Mouse (Mus musculus) mature B cell (primary cell): Measurements from ENCODE around the gene Cntnap5a.
"Not testable (repeated sequence)": the region's sequence is repeated elsewhere in the genome, so short reads cannot be mapped to it uniquely, and the experiment has no call there.

ENCODE experiments used
- in situ Hi-C: fragments of 300-500 bp; cut with MboI; formaldehyde crosslinking; loops from 2 replicates; pipeline ENCODE4 v1.14.3; 2019

Gene Cntnap5a

GRCm38 (mm10) chr1:116044083-116044482 is 359.5 kb downstream of the Cntnap5a start:
- in situ Hi-C loops = no loop called here

- in situ Hi-C loops = no loop called here
Measured at GRCm38 (mm10) chr1:116107010-116107723, 422.6 kb downstream of the Cntnap5a start.

DNA sequence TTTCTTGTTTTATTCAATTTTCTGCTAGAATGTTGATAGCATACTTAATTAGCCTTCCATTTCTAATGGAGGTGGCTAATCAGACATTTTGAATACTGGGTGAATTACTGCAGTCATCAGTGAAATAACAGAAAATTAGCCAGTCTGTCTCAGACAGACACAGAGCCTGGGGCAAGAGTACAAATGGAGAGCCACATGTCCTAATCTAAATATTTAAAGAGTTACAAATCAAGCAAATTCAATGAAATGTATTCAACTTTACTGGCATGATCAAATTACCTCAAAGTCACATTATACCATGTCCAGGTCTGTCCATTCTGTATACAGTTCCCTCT is 423.1 kb downstream of the Cntnap5a start:
- in situ Hi-C loops = no loop called here

DNA sequence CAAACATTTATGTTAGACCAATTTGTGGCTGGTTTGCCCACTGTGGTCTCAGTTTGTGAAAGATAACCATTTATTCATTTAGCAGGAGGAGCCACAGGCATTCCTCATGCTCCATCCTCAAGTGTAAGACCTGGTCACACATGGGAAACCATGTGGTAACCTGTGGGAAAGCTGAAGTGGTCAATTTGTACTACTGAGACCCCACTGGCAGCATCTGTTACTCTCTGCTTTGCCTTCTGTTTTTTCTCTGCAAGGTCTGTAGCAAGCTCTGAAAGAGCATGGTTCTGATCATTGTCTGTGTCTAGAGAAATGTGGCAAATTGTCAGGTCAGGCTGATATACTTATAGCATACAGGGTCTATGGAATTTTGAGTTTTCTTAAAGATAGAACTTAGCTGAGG is 423.8 kb downstream of the Cntnap5a start:
- in situ Hi-C loops = no loop called here

- in situ Hi-C loops = no loop called here
Measured at GRCm38 (mm10) chr1:116125767-116126166, 441.2 kb downstream of the Cntnap5a start.

DNA sequence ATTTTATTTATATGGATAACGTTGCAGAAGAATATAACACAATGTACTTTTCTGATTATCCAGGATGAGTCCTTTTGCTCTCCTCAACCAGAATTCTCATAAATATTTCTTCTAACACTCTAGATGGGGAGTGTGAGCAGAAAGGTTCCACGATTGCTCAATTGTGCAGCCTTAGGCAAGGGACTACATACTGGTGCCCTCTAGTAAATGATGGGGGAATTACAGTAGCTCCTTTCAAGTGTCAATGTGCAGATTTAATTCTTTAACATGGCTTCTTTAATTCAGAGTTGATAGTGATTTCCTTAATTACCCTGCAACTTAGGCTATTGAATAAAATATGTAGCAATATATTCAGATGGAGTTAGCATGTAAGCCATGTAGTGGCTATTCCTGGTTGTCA is 442.5 kb downstream of the Cntnap5a start:
- in situ Hi-C loops = no loop called here

DNA sequence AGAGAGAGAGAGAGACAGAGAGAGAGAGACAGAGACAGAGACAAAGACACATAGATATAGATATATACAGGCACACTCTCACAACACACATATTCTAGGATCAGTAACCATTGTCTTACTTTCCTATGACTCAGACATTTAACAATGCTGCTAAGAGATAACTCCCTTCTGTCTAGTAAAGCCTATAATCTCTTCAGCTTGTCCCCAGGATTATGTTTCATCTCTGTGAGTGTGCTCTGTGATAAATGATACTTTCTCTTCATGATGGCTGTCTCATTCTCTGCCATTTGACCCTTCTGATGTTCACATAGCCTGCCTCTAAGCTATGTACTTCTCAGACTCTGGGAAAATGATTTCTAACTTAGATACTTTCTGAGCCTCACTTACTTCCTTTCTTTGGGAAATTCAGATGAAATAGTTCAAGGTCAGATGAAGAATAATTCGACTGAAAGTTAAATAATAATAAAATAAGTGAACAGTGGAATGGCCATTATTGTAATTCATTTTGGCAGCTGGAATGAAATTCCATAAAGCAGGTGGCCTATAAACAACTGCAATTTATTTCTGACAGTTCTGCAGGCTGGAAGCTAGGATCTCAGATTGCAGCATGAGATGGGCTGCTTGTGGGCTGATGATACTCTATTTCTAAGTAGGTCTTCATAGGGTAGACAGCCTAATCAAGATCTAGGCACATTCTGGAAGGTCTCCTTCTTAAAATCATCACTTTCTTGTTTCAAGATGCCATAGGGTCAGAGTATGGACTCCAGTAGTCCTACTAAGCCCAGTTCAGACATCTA is 444.1 kb downstream of the Cntnap5a start:
- in situ Hi-C loops = no loop called here

GRCm38 (mm10) chr1:116132471-116132870 is 447.9 kb downstream of the Cntnap5a start:
- in situ Hi-C loops = no loop called here

- in situ Hi-C loops = no loop called here
Measured at GRCm38 (mm10) chr1:116149764-116150369, 465.3 kb downstream of the Cntnap5a start.

GRCm38 (mm10) chr1:116184471-116184870 is 499.9 kb downstream of the Cntnap5a start:
- in situ Hi-C loops = no loop called here

DNA sequence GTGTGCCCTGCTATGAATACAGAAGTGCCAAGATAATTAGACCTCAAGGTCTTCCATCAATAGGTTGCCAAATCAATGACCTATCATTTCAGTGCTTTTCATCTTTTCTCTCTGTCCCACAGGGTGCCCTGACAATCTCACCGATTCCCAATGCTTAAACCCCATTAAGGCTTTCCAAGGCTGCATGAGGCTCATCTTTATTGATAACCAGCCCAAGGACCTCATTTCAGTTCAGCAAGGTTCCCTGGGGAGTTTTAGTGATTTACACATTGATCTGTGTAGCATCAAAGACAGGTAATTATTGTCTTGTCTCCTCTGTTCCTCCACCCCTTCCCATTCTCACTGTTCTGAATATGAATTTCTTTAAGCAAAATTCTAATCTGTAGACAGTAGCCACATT is 503.6 kb downstream of the Cntnap5a start:
- in situ Hi-C loops = not testable (repeated sequence)

GRCm38 (mm10) chr1:116192299-116192698 is 507.7 kb downstream of the Cntnap5a start:
- in situ Hi-C loops = no loop called here

DNA sequence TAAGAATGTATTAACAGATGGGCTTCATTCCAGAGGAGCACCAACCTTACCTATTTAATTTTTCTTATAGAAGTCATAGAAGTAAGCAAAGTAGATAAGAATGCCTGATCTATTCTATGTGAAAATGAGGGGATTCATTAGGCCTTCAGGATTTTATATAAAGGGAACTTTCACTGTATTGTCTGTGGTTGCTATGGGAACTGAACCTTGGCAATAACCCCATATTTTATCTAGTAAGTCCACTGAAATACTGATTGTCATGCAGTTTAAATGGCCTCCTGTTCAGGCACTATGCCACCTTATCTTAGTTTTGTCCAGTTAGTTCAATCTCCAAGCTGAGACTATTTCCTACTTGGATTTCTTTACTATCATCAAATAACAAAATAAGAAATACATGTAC is 532.3 kb downstream of the Cntnap5a start:
- in situ Hi-C loops = no loop called here

DNA sequence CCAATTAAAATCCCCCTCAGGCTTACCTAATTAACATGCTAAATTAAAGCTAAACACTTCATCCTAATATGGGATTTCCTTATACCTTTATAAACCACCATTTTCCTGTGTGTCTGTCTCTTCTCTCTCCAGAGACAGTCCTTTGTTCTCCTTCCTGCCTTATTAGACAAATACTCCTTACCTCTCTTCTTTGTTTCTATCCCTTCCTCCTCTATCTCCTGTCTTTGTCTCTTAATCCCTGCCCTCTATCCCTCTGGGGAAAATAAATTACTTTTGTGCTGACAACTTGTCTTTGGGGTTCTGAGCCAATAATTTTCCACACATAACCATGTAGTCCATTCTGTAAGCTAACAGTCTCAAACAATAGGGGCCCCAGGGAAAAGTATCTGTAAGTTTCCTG is 556.0 kb downstream of the Cntnap5a start:
- in situ Hi-C loops = no loop called here

GRCm38 (mm10) chr1:116243856-116244255 is 559.3 kb downstream of the Cntnap5a start:
- in situ Hi-C loops = no loop called here

DNA sequence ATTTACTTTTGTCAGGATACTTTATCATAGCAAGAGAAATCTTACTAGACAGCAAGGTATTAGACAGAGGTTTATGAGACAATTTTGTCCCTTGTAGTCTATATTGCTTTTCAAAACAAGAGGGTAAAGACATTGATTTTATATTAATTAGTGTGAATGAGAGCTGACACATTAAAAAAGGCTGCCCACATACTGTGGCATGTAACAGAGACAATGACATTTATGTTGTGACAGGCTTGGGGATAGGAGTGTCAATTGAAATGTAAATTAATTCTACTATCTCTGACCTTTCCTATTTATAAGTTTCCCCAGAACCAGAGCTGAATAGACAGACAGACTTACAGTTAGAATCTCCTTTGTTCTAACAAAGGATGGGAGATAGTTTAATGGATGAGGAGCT is 596.6 kb downstream of the Cntnap5a start:
- in situ Hi-C loops = no loop called here

GRCm38 (mm10) chr1:116283968-116284367 is 599.4 kb downstream of the Cntnap5a start:
- in situ Hi-C loops = no loop called here

GRCm38 (mm10) chr1:116306555-116306954 is 622.0 kb downstream of the Cntnap5a start:
- in situ Hi-C loops = no loop called here

GRCm38 (mm10) chr1:116311512-116311911 is 627.0 kb downstream of the Cntnap5a start:
- in situ Hi-C loops = no loop called here

DNA sequence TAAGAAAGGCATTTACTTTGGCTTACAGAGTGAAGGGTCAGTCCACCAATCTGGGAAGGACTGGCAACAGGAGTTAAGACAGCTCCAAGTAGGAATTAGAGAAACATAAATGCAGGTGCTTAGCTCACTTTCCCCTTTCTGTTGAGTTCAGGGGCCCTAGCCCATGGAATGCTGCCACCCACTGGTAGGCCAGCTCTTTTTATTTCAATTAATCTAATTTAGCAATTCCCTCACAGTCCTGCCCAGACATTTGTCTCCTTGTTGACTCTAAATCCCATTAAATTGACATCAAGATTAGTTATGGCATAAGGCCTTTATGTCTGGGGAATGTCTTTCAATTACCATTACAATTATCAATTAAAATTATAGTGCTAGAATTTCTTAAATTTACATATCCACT is 628.7 kb downstream of the Cntnap5a start:
- in situ Hi-C loops = no loop called here

- in situ Hi-C loops = no loop called here
Measured at GRCm38 (mm10) chr1:116324505-116324904, 639.9 kb downstream of the Cntnap5a start.

DNA sequence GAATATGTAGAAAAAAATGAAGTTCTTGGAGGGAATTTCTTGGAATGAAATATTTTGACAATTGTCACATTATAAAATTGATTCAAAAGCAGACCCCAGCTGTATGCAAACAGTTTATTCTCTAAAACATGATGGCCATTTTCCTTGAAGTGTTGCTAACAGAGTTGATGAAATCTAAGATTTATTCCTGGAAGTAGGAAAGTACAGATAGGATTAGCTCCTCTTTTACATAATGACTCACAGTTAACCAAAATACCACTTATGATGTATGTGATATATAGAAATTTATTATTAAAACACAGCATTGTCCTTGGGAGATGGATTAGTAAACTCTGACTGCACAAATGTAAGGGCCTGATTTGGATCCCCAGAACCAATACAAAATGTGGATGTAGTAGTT is 669.1 kb downstream of the Cntnap5a start:
- in situ Hi-C loops = no loop called here

GRCm38 (mm10) chr1:116365606-116366005 is 681.0 kb downstream of the Cntnap5a start:
- in situ Hi-C loops = no loop called here
